Comparison of ENCODE assay signal across 22 mouse cellular contexts in genomic region chr7:19763829-19764477, GRCm38 (mm10). TPM values are rescaled to one million over a fixed set of nuclear protein-coding genes. Genes with fewer than 3 reads are reported as not detected.
DNase-seq lines count a peak whose midpoint lies in the region; ATAC-seq and TF ChIP-seq lines count a peak whose summit lies in the region.
"Had no signal": no experiment of that assay in that cellular context is flagged by ENCODE, and none has a peak within 500 bp of the region (broad histone marks: within the 10 kb centered on the region; RNA-seq: fewer than 3 reads in every experiment).

No protein-coding gene starts in this region.

- H3K4me1 ChIP-seq in midbrain, embryonic 11.5 days (ENCODE audit: control insufficient read depth, insufficient read depth, low read length): no peaks in the 10 kb centered on the region
- H3K4me1 ChIP-seq: forebrain, embryonic 13.5 days; hindbrain, embryonic 15.5 days had no signal

- peak; percentile 47 for DNase-seq in gastrocnemius, adult 2 months
- DNase-seq in gastrocnemius, adult 18-20 months (ENCODE audit: low spot score): no peak
- peak; percentile 40 for DNase-seq in kidney, postnatal 14 days
- DNase-seq in kidney, postnatal 10 days: no peak
- DNase-seq in testis, postnatal 14 days (ENCODE audit: low spot score): no peak
- no peak for DNase-seq in midbrain, embryonic 11.5 days (ENCODE audit: low spot score, missing footprints)
- DNase-seq: cerebellum, adult 9-10 months; gastrocnemius, postnatal 36 days; layer of hippocampus, postnatal 36 days; liver, postnatal 0 days; thymus, postnatal 25 days had no signal

- H3K4me3 ChIP-seq in gastrocnemius, adult 2 months: peak overlapping the region; percentile 5
- H3K4me3 ChIP-seq in midbrain, embryonic 11.5 days (ENCODE audit: low read depth, low read length): no peak overlapping the region
- H3K4me3 ChIP-seq: forebrain, embryonic 13.5 days; hindbrain, embryonic 15.5 days; limb, embryonic 15.5 days had no signal

- H3K9me3 ChIP-seq in midbrain, embryonic 11.5 days (ENCODE audit: control insufficient read depth, low read length): no peaks in the 10 kb centered on the region
- H3K9me3 ChIP-seq: forebrain, embryonic 13.5 days; hindbrain, embryonic 15.5 days; limb, embryonic 15.5 days had no signal

- no peak for TF ChIP-seq CTCF in gastrocnemius, adult 2 months (IDR thresholded peaks at IDR 0.05)

- no peak overlapping the region for H3K4me2 ChIP-seq in midbrain, embryonic 11.5 days
- H3K4me2 ChIP-seq: forebrain, embryonic 13.5 days; hindbrain, embryonic 15.5 days; limb, embryonic 15.5 days had no signal

- 0 out of 2 replicates have a peak, but pooled peaks have one; percentile 29 for ATAC-seq in common myeloid progenitor, adult 5-6 weeks (replicated peaks; ENCODE audit: low read depth, poor library complexity, severe bottlenecking)
- ATAC-seq in monocyte, adult 5-6 weeks (replicated peaks; ENCODE audit: insufficient number of reproducible peaks, low FRiP score, low TSS enrichment, poor library complexity, severe bottlenecking): peak; percentile 52
- ATAC-seq in midbrain, embryonic 11.5 days (ENCODE audit: low FRiP score): no peak
- ATAC-seq: activated CD4-positive, CD25-positive, alpha-beta regulatory T cell, adult 4 months; forebrain, embryonic 13.5 days; intestine, embryonic 16.5 days; liver, postnatal 0 days had no signal

- no peaks in the 10 kb centered on the region for H3K36me3 ChIP-seq in midbrain, embryonic 11.5 days (ENCODE audit: control insufficient read depth, insufficient read depth, low read length)
- H3K36me3 ChIP-seq: hindbrain, embryonic 15.5 days had no signal

- peak overlapping the region; percentile 76 for H3K27ac ChIP-seq in gastrocnemius, adult 2 months
- H3K27ac ChIP-seq in midbrain, embryonic 11.5 days (ENCODE audit: low read depth, low read length): no peak overlapping the region
- H3K27ac ChIP-seq: forebrain, embryonic 13.5 days; hindbrain, embryonic 15.5 days; limb, embryonic 15.5 days; stomach, postnatal 0 days had no signal

- 87% methylated on average over 13 of the region's 13 CpGs for WGBS in midbrain, embryonic 11.5 days

- H3K9ac ChIP-seq in midbrain, embryonic 11.5 days (ENCODE audit: low read length): no peak overlapping the region
- H3K9ac ChIP-seq: forebrain, embryonic 13.5 days; hindbrain, embryonic 15.5 days; limb, embryonic 15.5 days; liver, postnatal 0 days had no signal

- intact Hi-C loops in gastrocnemius, adult 2 months (cut with DNase I): no loop called here

- peaks cover under 1% of the 10 kb centered on the region; the same call in 1 of the 2 replicates for H3K27me3 ChIP-seq in midbrain, embryonic 11.5 days (ENCODE audit: control insufficient read depth, insufficient read depth, low read length)
- H3K27me3 ChIP-seq: limb, embryonic 15.5 days had no signal

RNA-seq across cellular contexts. Expression of gene Bcam, which starts 6.9 kb away (rescaled TPM):
- total RNA-seq in gastrocnemius, adult 2 months (2021): 10 to 100 TPM; 21.9 to 26.7 TPM
- total RNA-seq in gastrocnemius, adult 18-20 months (2021): 10 to 100 TPM; 17.4 to 28.5 TPM
- 0.32 TPM in 1 of 2 replicates, not detected in the other for total RNA-seq in common myeloid progenitor, adult 5-6 weeks (2017)
- not detected in 3 replicates for total RNA-seq in monocyte, adult 5-6 weeks (2017)
- polyA plus RNA-seq in midbrain, embryonic 11.5 days (2014; fragmentation: Nextera tagmentation; extraction: Ambion mirVana): 11.7 and 13.2 TPM in 2 replicates

RNA-seq across cellular contexts. Expression of gene Nectin2, which starts 13.7 kb away (rescaled TPM):
- 1 to 10 TPM; 1.4 to 1.5 TPM for total RNA-seq in gastrocnemius, adult 2 months (2021)
- total RNA-seq in gastrocnemius, adult 18-20 months (2021): 1 to 10 TPM in 1 of 2 experiments, under 1 TPM in 1; 0.64 to 2.0 TPM
- 0.73 and 2.5 TPM in 2 replicates for total RNA-seq in common myeloid progenitor, adult 5-6 weeks (2017)
- not detected in 3 replicates for total RNA-seq in monocyte, adult 5-6 weeks (2017)
- polyA plus RNA-seq in midbrain, embryonic 11.5 days (2014; fragmentation: Nextera tagmentation; extraction: Ambion mirVana): 48.0 and 52.8 TPM in 2 replicates

RNA-seq across cellular contexts. Expression of gene Cblc, which starts 32.7 kb away (rescaled TPM):
- not detected for total RNA-seq in gastrocnemius, adult 2 months (2021)
- not detected for total RNA-seq in gastrocnemius, adult 18-20 months (2021)
- not detected in 2 replicates for total RNA-seq in common myeloid progenitor, adult 5-6 weeks (2017)
- total RNA-seq in monocyte, adult 5-6 weeks (2017): not detected in 3 replicates
- polyA plus RNA-seq in midbrain, embryonic 11.5 days (2014; fragmentation: Nextera tagmentation; extraction: Ambion mirVana): not detected in 2 replicates
- total RNA-seq: adrenal gland, postnatal 36 days; gastrocnemius, postnatal 36 days; layer of hippocampus, adult 18-20 months; layer of hippocampus, postnatal 36 days; left cerebral cortex, postnatal 25 days had no signal
- polyA plus RNA-seq: activated CD4-positive, CD25-positive, alpha-beta regulatory T cell, adult 4 months; forebrain, embryonic 13.5 days; hindbrain, embryonic 15.5 days had no signal

RNA-seq across cellular contexts. Expression of gene Tomm40, which starts 48.7 kb away (rescaled TPM):
- 10 to 100 TPM; 41.0 to 52.4 TPM for total RNA-seq in gastrocnemius, adult 2 months (2021)
- total RNA-seq in gastrocnemius, adult 18-20 months (2021): 10 to 100 TPM; 40.8 to 44.0 TPM
- 40.1 and 47.0 TPM in 2 replicates for total RNA-seq in common myeloid progenitor, adult 5-6 weeks (2017)
- 19.6 to 24.2 TPM (median 23.8 TPM) in 3 replicates for total RNA-seq in monocyte, adult 5-6 weeks (2017)
- 113 and 138 TPM in 2 replicates for polyA plus RNA-seq in midbrain, embryonic 11.5 days (2014; fragmentation: Nextera tagmentation; extraction: Ambion mirVana)

RNA-seq across cellular contexts. Expression of gene Bcl3, which starts 58.6 kb away (rescaled TPM):
- 1 to 10 TPM; 1.3 to 1.5 TPM for total RNA-seq in gastrocnemius, adult 2 months (2021)
- total RNA-seq in gastrocnemius, adult 18-20 months (2021): 1 to 10 TPM; 1.0 to 2.0 TPM
- total RNA-seq in common myeloid progenitor, adult 5-6 weeks (2017): 1.6 and 2.4 TPM in 2 replicates
- total RNA-seq in monocyte, adult 5-6 weeks (2017): 13.7 to 16.6 TPM (median 13.9 TPM) in 3 replicates
- 0.47 and 0.67 TPM in 2 replicates for polyA plus RNA-seq in midbrain, embryonic 11.5 days (2014; fragmentation: Nextera tagmentation; extraction: Ambion mirVana)

Comparison
In these comparisons a context has a peak if more than half of its experiments do, and no peak if none do; other contexts are left out.
1. DNase-seq: peak in gastrocnemius, adult 2 months (single experiment) and kidney, postnatal 14 days (single experiment); none in gastrocnemius, adult 18-20 months (single experiment), kidney, postnatal 10 days (single experiment), testis, postnatal 14 days (single experiment) and midbrain, embryonic 11.5 days (single experiment).
2. RNA of gene Bcam, which starts 6.9 kb away (total RNA-seq): 17.4 to 28.5 TPM in gastrocnemius, adult 18-20 months and 21.9 to 26.7 TPM in gastrocnemius, adult 2 months; 0.32 TPM in common myeloid progenitor, adult 5-6 weeks and not detected in monocyte, adult 5-6 weeks; every median in the first group is over 10 times any median in the second.